ENCODE assay signal across 9 mouse cellular contexts in genomic region chr15:89474596-89475292, GRCm38 (mm10). TPM values are rescaled to one million over a fixed set of nuclear protein-coding genes. Genes with fewer than 3 reads are reported as not detected.
DNase-seq lines count a peak whose midpoint lies in the region; ATAC-seq and TF ChIP-seq lines count a peak whose summit lies in the region.
"Had no signal": no experiment of that assay in that cellular context is flagged by ENCODE, and none has a peak within 500 bp of the region (broad histone marks: within the 10 kb centered on the region; RNA-seq: fewer than 3 reads in every experiment).

No protein-coding gene starts in this region.

- H3K9me3 ChIP-seq in forebrain, embryonic 11.5 days (ENCODE audit: control insufficient read depth, low read length) = no peaks in the 10 kb centered on the region
- H3K9me3 ChIP-seq in forebrain, embryonic 13.5 days (replicated peaks) = no peaks in the 10 kb centered on the region
- H3K9me3 ChIP-seq in megakaryocyte, embryonic 14.5 days = no peaks in the 10 kb centered on the region
- H3K9me3 ChIP-seq in hindbrain, embryonic 15.5 days = no peaks in the 10 kb centered on the region
- H3K9me3 ChIP-seq in midbrain, postnatal 0 days (ENCODE audit: low read length) = no peaks in the 10 kb centered on the region

- TF ChIP-seq CTCF in midbrain, postnatal 0 days (IDR thresholded peaks at IDR 0.05) = no peak

- no peak overlapping the region for H3K9ac ChIP-seq in forebrain, embryonic 11.5 days (ENCODE audit: low read length)
- no peak overlapping the region for H3K9ac ChIP-seq in forebrain, embryonic 13.5 days
- H3K9ac ChIP-seq in hindbrain, embryonic 15.5 days = no peak overlapping the region
- H3K9ac ChIP-seq in midbrain, postnatal 0 days (replicated peaks; ENCODE audit: low read length, poor library complexity, severe bottlenecking) = no peak overlapping the region

- H3K4me1 ChIP-seq in forebrain, embryonic 11.5 days (replicated peaks; ENCODE audit: control insufficient read depth, insufficient read depth, low read length) = peaks cover 3% of the 10 kb centered on the region; the same call in 1 of the 2 replicates
- peaks cover 9% of the 10 kb centered on the region for H3K4me1 ChIP-seq in forebrain, embryonic 13.5 days
- H3K4me1 ChIP-seq in megakaryocyte, embryonic 14.5 days = peaks cover 47% of the 10 kb centered on the region
- peaks cover 34% of the 10 kb centered on the region for H3K4me1 ChIP-seq in hindbrain, embryonic 15.5 days (replicated peaks)
- peaks cover 14% of the 10 kb centered on the region for H3K4me1 ChIP-seq in midbrain, postnatal 0 days (ENCODE audit: insufficient read depth, low read length)

- H3K27ac ChIP-seq in forebrain, embryonic 11.5 days (ENCODE audit: low read depth, low read length) = no peak overlapping the region
- H3K27ac ChIP-seq in forebrain, embryonic 13.5 days = no peak overlapping the region
- no peak overlapping the region for H3K27ac ChIP-seq in hindbrain, embryonic 15.5 days (replicated peaks)
- no peak overlapping the region for H3K27ac ChIP-seq in midbrain, postnatal 0 days (ENCODE audit: low read depth, low read length)

- DNase-seq in forebrain, embryonic 11.5 days (ENCODE audit: low spot score) = peak; percentile 50
- no peak for DNase-seq in midbrain, postnatal 0 days (ENCODE audit: low spot score)
- no peak for DNase-seq in left cerebral cortex, postnatal 25 days (ENCODE audit: low spot score in 2 of 2)
- DNase-seq in cerebellum, adult 8-10 months = no peak
- DNase-seq: adrenal gland, adult 8-10 months had no signal

- H3K4me3 ChIP-seq in forebrain, embryonic 11.5 days (ENCODE audit: low read depth, low read length) = no peak overlapping the region
- no peak overlapping the region for H3K4me3 ChIP-seq in forebrain, embryonic 13.5 days
- H3K4me3 ChIP-seq in megakaryocyte, embryonic 14.5 days (replicated peaks) = peak overlapping the region; percentile 99
- H3K4me3 ChIP-seq in hindbrain, embryonic 15.5 days = peak overlapping the region; percentile 57; the same call in 1 of the 2 replicates
- no peak overlapping the region for H3K4me3 ChIP-seq in midbrain, postnatal 0 days (ENCODE audit: low read depth, low read length)

- H3K27me3 ChIP-seq in forebrain, embryonic 11.5 days (ENCODE audit: control insufficient read depth, insufficient read depth, low read length) = no peaks in the 10 kb centered on the region
- no peaks in the 10 kb centered on the region; the same call in 1 of the 2 replicates for H3K27me3 ChIP-seq in forebrain, embryonic 13.5 days
- H3K27me3 ChIP-seq in megakaryocyte, embryonic 14.5 days (replicated peaks) = no peaks in the 10 kb centered on the region
- no peaks in the 10 kb centered on the region for H3K27me3 ChIP-seq in hindbrain, embryonic 15.5 days
- H3K27me3 ChIP-seq in midbrain, postnatal 0 days (ENCODE audit: insufficient read depth, low read length) = no peaks in the 10 kb centered on the region

- no peak overlapping the region for H3K4me2 ChIP-seq in forebrain, embryonic 11.5 days (ENCODE audit: low read depth, low read length, severe bottlenecking)
- H3K4me2 ChIP-seq in forebrain, embryonic 13.5 days = no peak overlapping the region
- peak overlapping the region; percentile 85 for H3K4me2 ChIP-seq in hindbrain, embryonic 15.5 days
- H3K4me2 ChIP-seq in midbrain, postnatal 0 days (ENCODE audit: low read depth, low read length, poor library complexity, severe bottlenecking) = peak overlapping the region; percentile 69; the same call in 1 of the 2 replicates

- no peaks in the 10 kb centered on the region for H3K36me3 ChIP-seq in forebrain, embryonic 11.5 days (ENCODE audit: control insufficient read depth, insufficient read depth, low read length)
- H3K36me3 ChIP-seq in forebrain, embryonic 13.5 days (ENCODE audit: poor library complexity, severe bottlenecking) = no peaks in the 10 kb centered on the region
- H3K36me3 ChIP-seq in megakaryocyte, embryonic 14.5 days (replicated peaks; ENCODE audit: low read length) = peaks cover 42% of the 10 kb centered on the region
- no peaks in the 10 kb centered on the region for H3K36me3 ChIP-seq in hindbrain, embryonic 15.5 days
- 0 out of 2 replicates have a peak, but pooled peaks cover 3% of the 10 kb centered on the region for H3K36me3 ChIP-seq in midbrain, postnatal 0 days (ENCODE audit: insufficient read depth, low read length)

- intact Hi-C loops in left cerebral cortex, postnatal 25 days (cut with DNase I) = no loop called here

- ATAC-seq in forebrain, embryonic 11.5 days (replicated peaks; ENCODE audit: low FRiP score) = no peak
- no peak for ATAC-seq in forebrain, embryonic 13.5 days
- no peak for ATAC-seq in megakaryocyte, adult 5-6 weeks (ENCODE audit: poor library complexity, severe bottlenecking)
- no peak for ATAC-seq in hindbrain, embryonic 15.5 days (ENCODE audit: low FRiP score, low read depth)
- no peak for ATAC-seq in midbrain, postnatal 0 days (ENCODE audit: low FRiP score)

- 91% methylated on average over 19 of the region's 19 CpGs for WGBS in forebrain, embryonic 11.5 days
- WGBS in forebrain, embryonic 13.5 days = 95% methylated on average over 19 of the region's 19 CpGs
- 94% methylated on average over 19 of the region's 19 CpGs for WGBS in hindbrain, embryonic 15.5 days
- WGBS in midbrain, postnatal 0 days = 90% methylated on average over 19 of the region's 19 CpGs

RNA-seq across cellular contexts. Expression of gene Arsa, which starts 2.5 kb away (rescaled TPM):
- polyA plus RNA-seq in forebrain, embryonic 11.5 days (2014; fragmentation: Nextera tagmentation; extraction: Ambion mirVana) = 9.9 and 10.6 TPM in 2 replicates
- polyA plus RNA-seq in forebrain, embryonic 13.5 days (2015; fragmentation: Nextera tagmentation; extraction: Ambion mirVana) = 12.7 and 13.7 TPM in 2 replicates
- 82.1 and 91.3 TPM in 2 replicates for polyA plus RNA-seq in megakaryocyte, embryonic 14.5 days (2012; ENCODE audit: insufficient read depth, low replicate concordance)
- total RNA-seq in megakaryocyte, adult 5-6 weeks (2015) = 9.2 and 10.1 TPM in 2 replicates
- 11.1 and 14.1 TPM in 2 replicates for total RNA-seq in megakaryocyte, adult 5-6 weeks (2017)
- polyA plus RNA-seq in hindbrain, embryonic 15.5 days (2015; fragmentation: Nextera tagmentation; extraction: Ambion mirVana) = 33.4 and 35.4 TPM in 2 replicates
- 31.0 and 34.0 TPM in 2 replicates for total RNA-seq in midbrain, postnatal 0 days (2014; rRNA removed)
- 32.4 and 37.1 TPM in 2 replicates for polyA plus RNA-seq in midbrain, postnatal 0 days (2015; fragmentation: Nextera tagmentation; extraction: Ambion mirVana)
- 10 to 100 TPM; 30.4 to 32.5 TPM for total RNA-seq in left cerebral cortex, postnatal 25 days (2021)

RNA-seq across cellular contexts. Expression of gene Mapk8ip2, which starts 21.0 kb away (rescaled TPM):
- 26.0 and 27.4 TPM in 2 replicates for polyA plus RNA-seq in forebrain, embryonic 11.5 days (2014; fragmentation: Nextera tagmentation; extraction: Ambion mirVana)
- polyA plus RNA-seq in forebrain, embryonic 13.5 days (2015; fragmentation: Nextera tagmentation; extraction: Ambion mirVana) = 47.3 and 53.2 TPM in 2 replicates
- polyA plus RNA-seq in megakaryocyte, embryonic 14.5 days (2012; ENCODE audit: insufficient read depth, low replicate concordance) = not detected in 2 replicates
- total RNA-seq in megakaryocyte, adult 5-6 weeks (2015) = not detected in 2 replicates
- total RNA-seq in megakaryocyte, adult 5-6 weeks (2017) = not detected in 2 replicates
- polyA plus RNA-seq in hindbrain, embryonic 15.5 days (2015; fragmentation: Nextera tagmentation; extraction: Ambion mirVana) = 78.0 and 87.6 TPM in 2 replicates
- 100 and 110 TPM in 2 replicates for total RNA-seq in midbrain, postnatal 0 days (2014; rRNA removed)
- polyA plus RNA-seq in midbrain, postnatal 0 days (2015; fragmentation: Nextera tagmentation; extraction: Ambion mirVana) = 68.0 and 68.8 TPM in 2 replicates
- total RNA-seq in left cerebral cortex, postnatal 25 days (2021) = 100 to 1,000 TPM; 201 to 242 TPM

RNA-seq across cellular contexts. Expression of gene Shank3, which starts 24.7 kb away (rescaled TPM):
- 3.8 and 4.9 TPM in 2 replicates for polyA plus RNA-seq in forebrain, embryonic 11.5 days (2014; fragmentation: Nextera tagmentation; extraction: Ambion mirVana)
- polyA plus RNA-seq in forebrain, embryonic 13.5 days (2015; fragmentation: Nextera tagmentation; extraction: Ambion mirVana) = 7.1 and 9.5 TPM in 2 replicates
- 37.4 and 85.0 TPM in 2 replicates for polyA plus RNA-seq in megakaryocyte, embryonic 14.5 days (2012; ENCODE audit: insufficient read depth, low replicate concordance)
- total RNA-seq in megakaryocyte, adult 5-6 weeks (2015) = 0.09 and 0.11 TPM in 2 replicates
- total RNA-seq in megakaryocyte, adult 5-6 weeks (2017) = not detected in 2 replicates
- 9.6 and 11.2 TPM in 2 replicates for polyA plus RNA-seq in hindbrain, embryonic 15.5 days (2015; fragmentation: Nextera tagmentation; extraction: Ambion mirVana)
- total RNA-seq in midbrain, postnatal 0 days (2014; rRNA removed) = 61.5 and 63.2 TPM in 2 replicates
- polyA plus RNA-seq in midbrain, postnatal 0 days (2015; fragmentation: Nextera tagmentation; extraction: Ambion mirVana) = 8.1 and 12.6 TPM in 2 replicates
- total RNA-seq in left cerebral cortex, postnatal 25 days (2021) = 100 to 1,000 TPM; 210 to 243 TPM

RNA-seq across cellular contexts. Expression of gene Chkb, which starts 45.0 kb away (rescaled TPM):
- 54.5 and 56.0 TPM in 2 replicates for polyA plus RNA-seq in forebrain, embryonic 11.5 days (2014; fragmentation: Nextera tagmentation; extraction: Ambion mirVana)
- 67.3 and 70.9 TPM in 2 replicates for polyA plus RNA-seq in forebrain, embryonic 13.5 days (2015; fragmentation: Nextera tagmentation; extraction: Ambion mirVana)
- 27.6 and 63.0 TPM in 2 replicates for polyA plus RNA-seq in megakaryocyte, embryonic 14.5 days (2012; ENCODE audit: insufficient read depth, low replicate concordance)
- total RNA-seq in megakaryocyte, adult 5-6 weeks (2015) = 68.2 and 74.9 TPM in 2 replicates
- total RNA-seq in megakaryocyte, adult 5-6 weeks (2017) = 28.6 and 29.3 TPM in 2 replicates
- polyA plus RNA-seq in hindbrain, embryonic 15.5 days (2015; fragmentation: Nextera tagmentation; extraction: Ambion mirVana) = 89.8 and 91.9 TPM in 2 replicates
- 65.3 and 66.2 TPM in 2 replicates for total RNA-seq in midbrain, postnatal 0 days (2014; rRNA removed)
- polyA plus RNA-seq in midbrain, postnatal 0 days (2015; fragmentation: Nextera tagmentation; extraction: Ambion mirVana) = 101 and 103 TPM in 2 replicates
- total RNA-seq in left cerebral cortex, postnatal 25 days (2021) = 10 to 100 TPM; 35.4 to 39.7 TPM

RNA-seq across cellular contexts. Expression of gene Gm44502, which starts 45.2 kb away (rescaled TPM):
- polyA plus RNA-seq in forebrain, embryonic 11.5 days (2014; fragmentation: Nextera tagmentation; extraction: Ambion mirVana) = 0.40 TPM in 1 of 2 replicates, not detected in the other
- polyA plus RNA-seq in forebrain, embryonic 13.5 days (2015; fragmentation: Nextera tagmentation; extraction: Ambion mirVana) = 0.16 TPM in 1 of 2 replicates, not detected in the other
- polyA plus RNA-seq in megakaryocyte, embryonic 14.5 days (2012; ENCODE audit: insufficient read depth, low replicate concordance) = 0.13 and 0.50 TPM in 2 replicates
- total RNA-seq in megakaryocyte, adult 5-6 weeks (2015) = not detected in 2 replicates
- total RNA-seq in megakaryocyte, adult 5-6 weeks (2017) = 0.26 and 0.45 TPM in 2 replicates
- not detected in 2 replicates for polyA plus RNA-seq in hindbrain, embryonic 15.5 days (2015; fragmentation: Nextera tagmentation; extraction: Ambion mirVana)
- total RNA-seq in midbrain, postnatal 0 days (2014; rRNA removed) = 0.85 and 0.93 TPM in 2 replicates
- polyA plus RNA-seq in midbrain, postnatal 0 days (2015; fragmentation: Nextera tagmentation; extraction: Ambion mirVana) = not detected in 2 replicates
- total RNA-seq in left cerebral cortex, postnatal 25 days (2021) = under 1 TPM in 1 of 2 experiments, not detected in 1; 0.80 TPM

Comparison
In these comparisons a context has a peak if more than half of its experiments do, and no peak if none do; other contexts are left out.
1. H3K4me2 ChIP-seq: peak in hindbrain, embryonic 15.5 days (single experiment) and midbrain, postnatal 0 days (single experiment); none in forebrain, embryonic 11.5 days (single experiment) and forebrain, embryonic 13.5 days (single experiment).
2. H3K4me3 ChIP-seq: peak in megakaryocyte, embryonic 14.5 days (single experiment) and hindbrain, embryonic 15.5 days (single experiment); none in forebrain, embryonic 11.5 days (single experiment), forebrain, embryonic 13.5 days (single experiment) and midbrain, postnatal 0 days (single experiment).
3. RNA of gene Mapk8ip2, which starts 21.0 kb away (polyA plus RNA-seq): 78.0 to 87.6 TPM in hindbrain, embryonic 15.5 days, 68.0 to 68.8 TPM in midbrain, postnatal 0 days, 47.3 to 53.2 TPM in forebrain, embryonic 13.5 days and 26.0 to 27.4 TPM in forebrain, embryonic 11.5 days; not detected in megakaryocyte, embryonic 14.5 days; every median in the first group is over 10 times any median in the second.